Mouse (Mus musculus): Measurements from ENCODE around the gene Adamts18. TPM values are rescaled to one million over a fixed set of nuclear protein-coding genes. Genes with fewer than 3 reads are reported as not detected.

The Adamts18 gene
- polyA plus RNA-seq, 1 experiment: not detected

DNA sequence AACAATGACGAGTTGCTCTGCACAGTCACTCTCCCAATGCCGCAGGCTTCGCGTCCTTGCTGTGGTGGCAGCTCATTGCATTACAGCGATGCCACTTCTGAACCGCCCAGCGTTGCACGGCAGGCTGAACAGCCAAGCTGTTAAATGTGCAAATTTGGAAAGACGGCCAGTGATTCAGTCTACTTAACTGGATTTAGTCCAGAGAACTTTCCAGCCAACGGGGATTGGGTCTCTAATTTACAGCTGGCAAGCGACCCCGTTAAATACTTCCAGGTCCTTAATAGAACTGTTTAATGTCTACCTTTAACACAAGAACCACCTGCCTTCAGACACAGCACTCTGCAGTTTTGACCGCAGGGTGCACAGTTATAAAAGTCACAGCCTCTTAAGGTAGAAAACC is 127.1 kb downstream of the Adamts18 start:
- Histone ChIP-seq H3K79me2 (ENCODE audit: control insufficient read depth, insufficient read depth) (no peaks in the 10 kb centered on the region), H3K27me3 (ENCODE audit: control insufficient read depth, insufficient read depth, insufficient read length) (no peaks in the 10 kb centered on the region)
- TF ChIP-seq CEBPB (IDR thresholded peaks at IDR 0.05; ENCODE audit: low read depth) (no peak), MYOD1 (IDR thresholded peaks at IDR 0.05; ENCODE audit: control insufficient read depth, insufficient read length, low read depth) (peak; percentile 6)

DNA sequence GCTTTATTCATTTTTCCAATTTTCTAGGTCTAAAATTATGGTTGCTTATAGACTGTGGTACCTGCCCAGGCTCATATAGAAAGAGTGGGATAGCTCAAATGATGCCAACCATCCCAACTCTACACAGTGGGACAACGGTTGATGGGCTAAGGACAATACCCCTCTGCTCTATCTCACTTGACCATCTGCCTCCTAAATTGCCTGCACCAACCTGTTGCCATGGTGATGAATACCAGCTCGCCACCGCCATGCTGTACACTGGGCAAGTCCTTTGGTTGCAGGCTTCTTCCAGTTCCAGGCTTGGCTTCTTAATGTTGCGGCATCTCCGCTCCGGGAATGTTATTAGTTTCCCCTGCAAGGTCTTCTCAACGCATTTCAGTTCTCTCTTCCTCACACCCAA is 143.6 kb downstream of the Adamts18 start:
- no peaks in the 10 kb centered on the region for H3K27me3 ChIP-seq (ENCODE audit: control insufficient read depth, insufficient read depth, insufficient read length)
- no peaks in the 10 kb centered on the region for H3K36me3 ChIP-seq (ENCODE audit: control insufficient read depth, insufficient read depth)
- TF ChIP-seq FOSL1 (IDR thresholded peaks at IDR 0.05; ENCODE audit: insufficient read depth, low read length, poor library complexity, severe bottlenecking): no peak
- TF ChIP-seq MYOD1 (IDR thresholded peaks at IDR 0.05; ENCODE audit: control insufficient read depth, insufficient read length, low read depth): no peak
- TF ChIP-seq CTCF (IDR thresholded peaks at IDR 0.05; ENCODE audit: control insufficient read depth, insufficient read depth, insufficient read length): no peak
- TF ChIP-seq MYOG (IDR thresholded peaks at IDR 0.05; ENCODE audit: control insufficient read depth, extremely low read depth, insufficient read length): no peak
- TF ChIP-seq USF1 (IDR thresholded peaks at IDR 0.05; ENCODE audit: low read depth): no peak
- TF ChIP-seq CEBPB (IDR thresholded peaks at IDR 0.05; ENCODE audit: low read depth): no peak
- no peak for TF ChIP-seq MAX (IDR thresholded peaks at IDR 0.05)
- no peaks in the 10 kb centered on the region for H3K79me3 ChIP-seq (ENCODE audit: low read depth)
- H3K79me2 ChIP-seq (ENCODE audit: control insufficient read depth, insufficient read depth): no peaks in the 10 kb centered on the region
- no peak overlapping the region for H3ac ChIP-seq (ENCODE audit: control insufficient read depth, insufficient read length, low read depth)
- no peak overlapping the region for H3K4me3 ChIP-seq (ENCODE audit: insufficient read depth, poor library complexity, severe bottlenecking)

More for the DNA sequence above, 127.1 kb downstream of the Adamts18 start:
- H3K79me3 ChIP-seq (ENCODE audit: low read depth): no peaks in the 10 kb centered on the region
- no peak overlapping the region for H3K4me3 ChIP-seq (ENCODE audit: insufficient read depth, poor library complexity, severe bottlenecking)
- H3ac ChIP-seq (ENCODE audit: control insufficient read depth, insufficient read length, low read depth): no peak overlapping the region
- H3K36me3 ChIP-seq (ENCODE audit: control insufficient read depth, insufficient read depth): no peaks in the 10 kb centered on the region

- Histone ChIP-seq H3K79me3 (ENCODE audit: low read depth) (no peaks in the 10 kb centered on the region), H3ac (ENCODE audit: control insufficient read depth, insufficient read length, low read depth) (no peak overlapping the region), H3K79me2 (ENCODE audit: control insufficient read depth, insufficient read depth) (no peaks in the 10 kb centered on the region), H3K36me3 (ENCODE audit: control insufficient read depth, insufficient read depth) (no peaks in the 10 kb centered on the region), H3K27me3 (ENCODE audit: control insufficient read depth, insufficient read depth, insufficient read length) (no peaks in the 10 kb centered on the region), H3K4me3 (ENCODE audit: insufficient read depth, poor library complexity, severe bottlenecking) (no peak overlapping the region)
- no peak for TF ChIP-seq FOSL1 (IDR thresholded peaks at IDR 0.05; ENCODE audit: insufficient read depth, low read length, poor library complexity, severe bottlenecking)
Observed at GRCm38 (mm10) chr8:113691622-113692343, 156.8 kb downstream of the Adamts18 start.

GRCm38 (mm10) chr8:113688543-113688915 is 160.0 kb downstream of the Adamts18 start:
- H3K4me3 ChIP-seq (ENCODE audit: insufficient read depth, poor library complexity, severe bottlenecking): no peak overlapping the region
- H3K27me3 ChIP-seq (ENCODE audit: control insufficient read depth, insufficient read depth, insufficient read length): no peaks in the 10 kb centered on the region
- H3ac ChIP-seq (ENCODE audit: control insufficient read depth, insufficient read length, low read depth): no peak overlapping the region
- no peaks in the 10 kb centered on the region for H3K79me2 ChIP-seq (ENCODE audit: control insufficient read depth, insufficient read depth)
- TF ChIP-seq USF1 (IDR thresholded peaks at IDR 0.05; ENCODE audit: low read depth) (no peak), MYOG (IDR thresholded peaks at IDR 0.05; ENCODE audit: control insufficient read depth, extremely low read depth, insufficient read length) (no peak), FOSL1 (IDR thresholded peaks at IDR 0.05; ENCODE audit: insufficient read depth, low read length, poor library complexity, severe bottlenecking) (no peak), CTCF (IDR thresholded peaks at IDR 0.05; ENCODE audit: control insufficient read depth, insufficient read depth, insufficient read length) (no peak), MAX (IDR thresholded peaks at IDR 0.05) (no peak), MYOD1 (IDR thresholded peaks at IDR 0.05; ENCODE audit: control insufficient read depth, insufficient read length, low read depth) (no peak), CEBPB (IDR thresholded peaks at IDR 0.05; ENCODE audit: low read depth) (no peak)
- no peaks in the 10 kb centered on the region for H3K79me3 ChIP-seq (ENCODE audit: low read depth)
- H3K36me3 ChIP-seq (ENCODE audit: control insufficient read depth, insufficient read depth): no peaks in the 10 kb centered on the region

DNA sequence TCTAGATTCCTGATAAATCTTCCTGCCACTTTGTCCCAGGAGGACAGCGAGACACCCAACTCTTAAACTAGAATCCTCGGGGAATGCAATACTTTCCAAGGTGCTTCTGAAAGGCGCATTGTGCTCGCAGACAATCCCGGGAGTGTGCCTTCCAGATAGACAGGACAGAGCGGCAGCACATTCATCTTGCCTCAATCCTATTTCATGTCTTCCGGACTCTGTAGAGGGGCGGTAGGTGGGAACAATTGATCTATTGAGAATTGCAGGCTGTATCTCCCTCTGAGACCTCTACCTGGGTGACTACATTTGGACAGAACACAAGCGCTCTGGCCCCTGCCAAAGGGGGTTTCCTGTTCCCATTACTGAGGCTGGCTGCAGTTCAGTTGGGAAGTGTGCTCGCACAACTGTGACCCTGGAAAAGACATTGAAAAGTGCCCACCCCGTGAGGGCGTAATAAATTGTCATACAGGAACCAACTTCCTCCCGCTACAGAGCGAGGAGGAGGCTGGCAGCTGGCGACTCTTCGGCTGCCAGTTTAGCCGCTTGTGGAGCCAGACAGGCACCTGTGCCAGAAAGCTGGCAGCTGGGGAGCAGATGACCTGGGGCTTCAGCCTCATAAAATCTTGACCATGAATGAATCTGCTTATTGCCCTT is 160.5 kb downstream of the Adamts18 start:
- H3K4me3 ChIP-seq (ENCODE audit: insufficient read depth, poor library complexity, severe bottlenecking): no peak overlapping the region
- H3K79me2 ChIP-seq (ENCODE audit: control insufficient read depth, insufficient read depth): no peaks in the 10 kb centered on the region
- no peak for TF ChIP-seq FOSL1 (IDR thresholded peaks at IDR 0.05; ENCODE audit: insufficient read depth, low read length, poor library complexity, severe bottlenecking)
- TF ChIP-seq MAX (IDR thresholded peaks at IDR 0.05): no peak
- TF ChIP-seq CEBPB (IDR thresholded peaks at IDR 0.05; ENCODE audit: low read depth): no peak
- TF ChIP-seq MYOD1 (IDR thresholded peaks at IDR 0.05; ENCODE audit: control insufficient read depth, insufficient read length, low read depth): no peak
- no peak for TF ChIP-seq MYOG (IDR thresholded peaks at IDR 0.05; ENCODE audit: control insufficient read depth, extremely low read depth, insufficient read length)
- TF ChIP-seq USF1 (IDR thresholded peaks at IDR 0.05; ENCODE audit: low read depth): no peak
- no peak for TF ChIP-seq CTCF (IDR thresholded peaks at IDR 0.05; ENCODE audit: control insufficient read depth, insufficient read depth, insufficient read length)

DNA sequence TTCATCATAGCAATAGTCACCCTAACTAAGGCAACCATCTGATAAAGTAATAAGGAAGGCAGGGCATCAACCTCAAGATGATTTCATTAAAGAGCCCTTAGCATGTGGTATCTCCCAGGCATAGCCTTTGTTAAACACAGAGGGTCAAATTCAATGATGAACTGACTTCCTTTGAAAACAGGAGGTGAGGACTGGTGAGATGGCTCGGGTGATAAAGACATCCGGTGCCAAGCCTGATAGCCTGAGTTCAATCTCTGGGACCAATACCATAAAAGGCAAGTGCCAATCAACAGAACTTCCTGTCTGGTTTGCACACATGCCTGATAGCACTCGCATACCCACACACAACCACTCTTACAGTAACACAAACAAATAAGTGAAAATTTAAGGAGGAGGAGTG is 169.2 kb downstream of the Adamts18 start:
- Histone ChIP-seq H3K4me3 (ENCODE audit: insufficient read depth, poor library complexity, severe bottlenecking) (no peak overlapping the region), H3ac (ENCODE audit: control insufficient read depth, insufficient read length, low read depth) (no peak overlapping the region), H3K79me2 (ENCODE audit: control insufficient read depth, insufficient read depth) (no peaks in the 10 kb centered on the region), H3K36me3 (ENCODE audit: control insufficient read depth, insufficient read depth) (no peaks in the 10 kb centered on the region), H3K79me3 (ENCODE audit: low read depth) (no peaks in the 10 kb centered on the region), H3K27me3 (ENCODE audit: control insufficient read depth, insufficient read depth, insufficient read length) (no peaks in the 10 kb centered on the region)
- no peak for TF ChIP-seq CTCF (IDR thresholded peaks at IDR 0.05; ENCODE audit: control insufficient read depth, insufficient read depth, insufficient read length)
- no peak for TF ChIP-seq USF1 (IDR thresholded peaks at IDR 0.05; ENCODE audit: low read depth)
- no peak for TF ChIP-seq MAX (IDR thresholded peaks at IDR 0.05)
- TF ChIP-seq MYOG (IDR thresholded peaks at IDR 0.05; ENCODE audit: control insufficient read depth, extremely low read depth, insufficient read length): no peak
- no peak for TF ChIP-seq MYOD1 (IDR thresholded peaks at IDR 0.05; ENCODE audit: control insufficient read depth, insufficient read length, low read depth)
- no peak for TF ChIP-seq FOSL1 (IDR thresholded peaks at IDR 0.05; ENCODE audit: insufficient read depth, low read length, poor library complexity, severe bottlenecking)
- no peak for TF ChIP-seq CEBPB (IDR thresholded peaks at IDR 0.05; ENCODE audit: low read depth)

More for the DNA sequence above, 160.5 kb downstream of the Adamts18 start:
- Histone ChIP-seq H3K79me3 (ENCODE audit: low read depth) (no peaks in the 10 kb centered on the region), H3ac (ENCODE audit: control insufficient read depth, insufficient read length, low read depth) (no peak overlapping the region), H3K36me3 (ENCODE audit: control insufficient read depth, insufficient read depth) (no peaks in the 10 kb centered on the region), H3K27me3 (ENCODE audit: control insufficient read depth, insufficient read depth, insufficient read length) (no peaks in the 10 kb centered on the region)
